Mouse (Mus musculus) limb, embryonic 14.5 days (tissue): ENCODE results near the gene Bcr. TPM values are rescaled to one million over a fixed set of nuclear protein-coding genes. Genes with fewer than 3 reads are reported as not detected.

Source experiments
- ATAC-seq: fragments of 200-750 bp; cut with Nextera tagmentation; 2 replicates; pipeline ENCODE4 v1.8.0; 2017; ENCODE audit warnings: low read depth, moderate number of reproducible peaks, moderate TSS enrichment; ENCODE audit not compliant: low FRiP score
- DNase-seq: peaks from one replicate; pipeline ENCODE4 v3.0.0-alpha.2; 2015; ENCODE audit warnings: low spot score
- H3K27ac ChIP-seq: fragments of 300-500 bp; sonication (generic); replicated peaks from 2 replicates; pipeline ENCODE4 v1.5.1; 2014; ENCODE audit warnings: low read depth, mild to moderate bottlenecking, low read length, moderate library complexity, mixed read lengths
- H3K27me3 ChIP-seq: fragments of 300-500 bp; sonication (generic); 2 replicates; pipeline ENCODE4 v1.6.1; 2014; ENCODE audit warnings: low read length, mixed read lengths; ENCODE audit not compliant: control insufficient read depth, insufficient read depth
- H3K36me3 ChIP-seq: fragments of 300-500 bp; sonication (generic); 2 replicates; pipeline ENCODE4 v1.6.1; 2014; ENCODE audit warnings: mild to moderate bottlenecking, low read length, moderate library complexity, mixed read lengths; ENCODE audit not compliant: control insufficient read depth, insufficient read depth
- H3K4me1 ChIP-seq: fragments of 300-500 bp; sonication (generic); 2 replicates; pipeline ENCODE4 v1.6.1; 2014; ENCODE audit warnings: antibody characterized with exemption, low read length, mixed read lengths; ENCODE audit not compliant: control insufficient read depth, insufficient read depth
- H3K4me2 ChIP-seq: fragments of 300-500 bp; sonication (generic); replicated peaks from 2 replicates; pipeline ENCODE4 v1.6.1; 2014; ENCODE audit warnings: low read depth, mild to moderate bottlenecking, low read length, moderate library complexity; ENCODE audit not compliant: severe bottlenecking
- H3K4me3 ChIP-seq: fragments of 300-500 bp; sonication (generic); replicated peaks from 2 replicates; pipeline ENCODE4 v1.5.1; 2014; ENCODE audit warnings: low read length
- H3K9ac ChIP-seq: fragments of 300-500 bp; sonication (generic); 2 replicates; pipeline ENCODE4 v1.6.1; 2014; ENCODE audit warnings: mild to moderate bottlenecking, low read depth, low read length, moderate library complexity; ENCODE audit not compliant: severe bottlenecking
- H3K9me3 ChIP-seq: fragments of 300-500 bp; sonication (generic); 2 replicates; pipeline ENCODE4 v1.6.1; 2016; ENCODE audit warnings: low read length; ENCODE audit not compliant: control insufficient read depth
- POLR2A ChIP-seq: fragments of 200-500 bp; IDR thresholded peaks from 2 replicates; pipeline ENCODE4 v1.8.0; 2012; ENCODE audit warnings: inconsistent platforms, mild to moderate bottlenecking, moderate library complexity, borderline replicate concordance; ENCODE audit not compliant: insufficient read depth, insufficient read length; ENCODE audit errors: extremely low read depth
- WGBS: fragments of 180-500 bp; shearing (Covaris S2); extraction: QIAGEN DNeasy Blood & Tissue Kit; methylation state at CpG from one replicate; pipeline ENCODE4 v1.1.7; 2014; 5-methylcytosine and 5-hydroxymethylcytosine counted together
- polyA plus RNA-seq, 2 experiments: library from polyadenylated mRNA; depleted of rRNA in 1 of 2; stranded (reverse) in 1 of 2; unstranded in 1 of 2; fragments of >200 nt; fragmentation: Nextera tagmentation in 1 of 2; extraction: Ambion mirVana in 1 of 2; gene quantifications; 2 replicates each; pipeline versions ENCODE4 v1.2.1 to v1.2.3; 2012 to 2014

Bcr gene
- polyA plus RNA-seq, 2 experiments: 10.0 to 26.8 TPM

DNA sequence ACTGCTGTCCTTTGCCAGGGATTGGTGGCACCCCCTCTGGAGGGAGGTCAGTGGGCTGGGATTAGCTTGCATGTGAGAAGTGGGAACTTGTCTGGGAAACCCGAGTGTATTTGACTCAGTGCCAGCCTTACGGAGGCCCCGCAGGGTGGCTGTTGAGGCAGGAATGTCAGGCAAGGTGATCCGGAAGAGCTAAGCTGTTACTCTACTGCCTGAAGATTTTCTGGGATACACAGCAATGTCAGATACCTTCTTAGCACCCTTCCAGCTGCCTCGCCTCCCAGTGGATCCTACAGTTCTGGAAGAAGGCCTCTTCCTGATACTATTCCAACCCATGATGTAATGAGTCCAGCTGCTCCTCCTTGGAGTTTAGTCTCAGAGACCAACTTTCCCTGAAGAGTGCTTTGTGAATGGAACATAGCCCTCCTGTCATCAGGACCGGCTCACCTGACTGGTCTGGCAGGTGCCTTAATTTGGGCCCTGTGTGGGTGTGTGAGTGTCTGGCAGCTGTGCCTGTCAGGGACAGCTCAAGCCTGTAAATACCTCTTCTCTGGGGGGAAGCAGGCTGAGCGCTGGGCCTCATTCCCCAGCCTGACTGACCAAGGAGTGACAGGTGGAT is 56.6 kb downstream of the Bcr start:
- Histone ChIP-seq H3K9ac (no peak overlapping the region), H3K27me3 (no peaks in the 10 kb centered on the region), H3K27ac (no peak overlapping the region; the same call in 1 of the 2 replicates), H3K36me3 (no peaks in the 10 kb centered on the region), H3K4me3 (no peak overlapping the region), H3K9me3 (no peaks in the 10 kb centered on the region), H3K4me1 (peaks cover 42% of the 10 kb centered on the region), H3K4me2 (no peak overlapping the region)
- no peak for TF ChIP-seq POLR2A
- DNase-seq (peak; percentile 61), ATAC-seq (peak; percentile 35)
- 43% methylated on average over 7 of the region's 7 CpGs for WGBS

DNA sequence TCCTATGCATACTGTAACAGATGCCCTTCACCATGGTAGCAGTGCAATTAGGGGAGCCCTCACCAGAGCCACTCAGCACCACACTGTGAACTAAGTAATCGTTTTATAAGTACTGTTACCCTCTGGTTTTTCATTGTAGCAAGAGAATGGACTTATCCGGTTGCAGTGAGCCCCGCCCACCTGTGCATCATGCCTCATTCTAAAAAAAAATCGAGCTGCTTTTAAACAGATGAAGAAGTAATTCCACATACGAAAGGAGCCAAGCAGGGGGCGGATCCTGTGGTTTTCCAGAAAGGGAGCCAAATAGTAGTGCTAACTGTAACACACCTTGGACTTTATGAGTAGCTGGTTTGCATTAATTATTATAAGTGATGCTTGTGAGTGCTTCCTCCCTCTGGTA is 58.1 kb downstream of the Bcr start:
- no peaks in the 10 kb centered on the region for H3K27me3 ChIP-seq
- no peak overlapping the region for H3K4me3 ChIP-seq
- WGBS: 62% methylated on average over 6 of the region's 6 CpGs
- no peak for ATAC-seq
- DNase-seq: peak; percentile 30
- peaks cover 32% of the 10 kb centered on the region for H3K4me1 ChIP-seq
- no peak overlapping the region for H3K4me2 ChIP-seq
- H3K36me3 ChIP-seq: no peaks in the 10 kb centered on the region
- TF ChIP-seq POLR2A: no peak
- no peaks in the 10 kb centered on the region for H3K9me3 ChIP-seq
- no peak overlapping the region for H3K27ac ChIP-seq
- no peak overlapping the region for H3K9ac ChIP-seq

DNA sequence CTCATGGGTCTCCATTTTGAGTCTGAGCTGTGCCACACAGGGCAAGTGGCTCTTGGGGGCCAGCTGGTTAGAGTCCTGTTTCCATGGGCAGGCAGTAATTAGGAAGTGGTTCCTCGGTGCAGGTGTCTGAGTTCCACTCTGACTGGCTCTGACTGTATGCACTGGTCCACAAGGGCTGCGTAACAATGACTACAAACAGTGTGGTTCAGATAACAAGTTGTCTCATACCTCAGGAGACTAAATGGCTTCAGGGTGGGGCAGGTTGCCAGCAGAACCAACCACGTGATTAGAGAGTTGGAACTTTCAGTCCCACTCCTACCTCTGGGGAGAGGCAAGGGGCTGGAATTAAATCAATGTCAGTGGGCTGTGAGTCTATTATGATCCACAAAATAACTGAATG is 59.0 kb downstream of the Bcr start:
- no peak overlapping the region for H3K4me3 ChIP-seq
- no peak for TF ChIP-seq POLR2A
- H3K9ac ChIP-seq: no peak overlapping the region
- H3K4me2 ChIP-seq: no peak overlapping the region
- H3K4me1 ChIP-seq: peaks cover 32% of the 10 kb centered on the region
- no peaks in the 10 kb centered on the region for H3K27me3 ChIP-seq
- H3K36me3 ChIP-seq: no peaks in the 10 kb centered on the region
- no peak for DNase-seq
- no peaks in the 10 kb centered on the region for H3K9me3 ChIP-seq
- whole genome bisulfite sequencing: 61% methylated on average over 3 of the region's 3 CpGs
- no peak for ATAC-seq
- no peak overlapping the region for H3K27ac ChIP-seq

DNA sequence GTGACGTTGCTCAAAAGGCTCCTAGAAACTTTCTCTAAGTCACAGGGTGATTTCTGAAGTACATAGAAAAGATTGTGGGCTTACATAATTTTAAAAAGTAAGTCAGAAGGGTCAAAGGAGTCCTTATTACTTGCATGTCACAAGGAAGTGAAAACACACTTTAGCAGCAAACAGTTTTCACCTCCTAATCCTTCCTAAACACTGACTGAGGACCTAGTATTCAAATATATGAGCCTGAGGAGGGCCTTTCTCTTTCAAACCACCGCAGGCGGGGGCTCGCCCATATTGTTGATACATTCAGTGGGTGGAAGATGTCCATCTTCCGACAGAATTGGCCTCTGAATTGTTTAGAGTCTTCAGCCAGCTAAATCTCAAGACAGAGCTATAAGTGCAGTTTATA is 59.8 kb downstream of the Bcr start:
- Histone ChIP-seq H3K36me3 (peaks cover 5% of the 10 kb centered on the region; the same call in 1 of the 2 replicates), H3K4me1 (peaks cover 32% of the 10 kb centered on the region), H3K4me3 (no peak overlapping the region), H3K9me3 (no peaks in the 10 kb centered on the region), H3K27ac (no peak overlapping the region), H3K27me3 (no peaks in the 10 kb centered on the region), H3K9ac (no peak overlapping the region), H3K4me2 (no peak overlapping the region)
- 84% methylated on average over 5 of the region's 5 CpGs for WGBS
- DNase-seq: no peak
- no peak for ATAC-seq
- no peak for TF ChIP-seq POLR2A

DNA sequence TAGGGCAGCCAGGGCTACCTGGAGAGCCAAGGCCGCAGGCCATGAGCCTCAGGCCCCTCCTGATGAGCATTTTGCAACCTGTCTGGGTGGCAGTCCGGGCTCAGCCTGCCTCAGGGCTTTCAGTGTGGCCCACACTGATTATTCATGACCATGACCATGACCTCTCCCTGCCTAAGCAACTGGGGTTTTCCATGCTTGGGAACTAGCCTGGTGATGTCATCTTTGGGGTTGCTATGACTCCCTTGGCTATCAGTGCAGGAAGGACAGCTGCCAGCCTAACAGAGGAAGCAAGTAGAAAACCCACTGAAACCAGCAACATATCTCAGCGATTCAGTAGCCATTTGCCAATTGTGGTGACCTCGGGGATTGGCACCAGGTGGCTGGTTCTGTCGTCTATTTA is 60.6 kb downstream of the Bcr start:
- DNase-seq (peak; percentile 26), ATAC-seq (no peak)
- WGBS: 68% methylated on average over 5 of the region's 5 CpGs
- Histone ChIP-seq H3K27ac (no peak overlapping the region), H3K9me3 (no peaks in the 10 kb centered on the region), H3K4me2 (no peak overlapping the region), H3K27me3 (no peaks in the 10 kb centered on the region), H3K4me3 (no peak overlapping the region), H3K4me1 (peaks cover 28% of the 10 kb centered on the region), H3K9ac (no peak overlapping the region), H3K36me3 (peaks cover 13% of the 10 kb centered on the region; the same call in 1 of the 2 replicates)
- TF ChIP-seq POLR2A: no peak
